Mouse (Mus musculus) megakaryocyte, adult 5-6 weeks (primary cell): Measurements from ENCODE around the gene Car5a. TPM values are rescaled to one million over a fixed set of nuclear protein-coding genes. Genes with fewer than 3 reads are reported as not detected.

Experiments used
- ATAC-seq: 2 replicates; pipeline ENCODE4 v1.8.0; 2016; ENCODE audit warnings: mild to moderate bottlenecking, inconsistent platforms; ENCODE audit not compliant: poor library complexity, severe bottlenecking
- total RNA-seq, 2 experiments: library from RNA; stranded (forward) in 1 of 2; stranded (reverse) in 1 of 2; fragments of 153-499, 151-499 nt in 1 of 2; fragments of 221-1000, 200-1000 nt in 1 of 2; gene quantifications; 2 replicates each; pipeline versions ENCODE4 v1.2.3 to v1.2.4; 2015 to 2017

The Car5a gene
- total RNA-seq, 2 experiments from 2014 or later = not detected

DNA sequence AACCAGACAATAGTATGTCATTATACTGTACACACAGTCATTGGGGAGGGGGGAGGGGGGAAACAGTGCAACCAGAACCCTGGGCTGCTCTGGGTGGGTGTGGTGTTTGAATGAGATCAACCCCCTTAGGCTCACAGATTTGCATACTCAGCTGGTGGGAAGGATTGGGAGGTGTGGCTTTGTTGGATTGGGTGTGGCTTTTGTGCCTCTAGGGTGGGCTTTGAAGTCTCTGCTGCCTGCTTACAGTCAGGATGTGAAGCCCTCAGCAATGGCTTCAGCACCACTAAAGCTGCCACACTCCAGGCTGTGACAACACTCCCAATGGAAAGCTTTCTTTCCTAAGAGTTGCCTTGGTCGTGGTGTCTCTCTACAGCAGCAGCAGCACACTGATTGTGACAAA is 57.2 kb downstream of the Car5a start:
- ATAC-seq = no peak

DNA sequence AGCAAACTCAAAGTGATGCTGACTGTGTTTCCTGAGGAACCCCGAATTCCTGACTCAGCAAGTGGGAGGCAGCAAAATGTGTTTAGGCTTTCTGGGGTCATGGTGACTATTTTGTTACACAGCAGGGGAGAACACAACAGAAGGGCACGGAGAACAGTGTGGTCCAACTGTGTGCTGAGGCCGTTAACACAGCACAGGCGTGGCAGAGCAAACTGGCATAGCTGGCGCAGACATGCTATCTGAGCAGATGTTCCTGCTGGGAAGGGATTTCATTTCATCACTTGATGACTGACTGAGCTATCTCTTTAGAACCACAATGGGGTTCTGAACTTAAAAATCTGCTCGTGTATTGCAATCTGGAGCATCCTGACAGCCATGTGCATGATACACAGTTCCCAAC is 59.3 kb downstream of the Car5a start:
- ATAC-seq = no peak

DNA sequence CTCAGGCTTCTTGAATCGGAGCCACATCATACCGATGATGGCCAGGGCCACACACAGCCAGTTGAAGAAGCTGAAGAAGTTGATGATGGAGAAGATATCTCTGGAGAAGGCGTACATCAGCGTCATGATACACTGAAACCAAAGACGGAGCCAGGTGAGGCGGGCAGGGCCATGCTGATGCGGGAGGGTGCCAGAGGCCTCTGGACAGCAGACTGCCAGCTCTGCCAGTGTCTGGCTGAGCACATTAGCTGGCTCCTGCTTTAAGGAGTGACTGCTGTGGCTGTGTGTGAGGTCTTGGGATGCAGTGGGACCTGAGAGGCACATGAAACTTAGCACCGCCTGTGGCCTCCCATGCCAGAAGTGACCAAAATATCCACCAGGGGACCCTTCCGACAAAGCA is 59.7 kb downstream of the Car5a start:
- ATAC-seq = no peak

DNA sequence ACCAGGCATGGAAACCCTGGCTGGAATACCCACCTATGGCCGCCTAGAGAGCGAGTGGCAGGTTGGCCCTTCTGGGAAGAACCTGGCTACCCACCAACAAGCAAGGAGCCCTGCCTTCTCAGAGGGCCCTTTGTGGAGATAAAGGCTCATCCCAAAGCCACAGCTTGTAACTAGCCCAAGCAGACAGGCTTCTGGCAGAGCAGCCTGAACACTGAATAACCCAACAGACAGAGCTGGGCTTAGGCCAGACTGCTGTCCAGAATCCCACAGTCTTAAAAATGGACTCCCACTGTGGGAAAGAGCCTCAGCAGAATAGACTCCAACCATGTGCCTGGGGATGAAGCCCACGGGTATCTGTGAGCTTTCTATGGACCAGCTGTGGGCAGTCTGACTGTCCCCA is 60.5 kb downstream of the Car5a start:
- ATAC-seq = no peak

DNA sequence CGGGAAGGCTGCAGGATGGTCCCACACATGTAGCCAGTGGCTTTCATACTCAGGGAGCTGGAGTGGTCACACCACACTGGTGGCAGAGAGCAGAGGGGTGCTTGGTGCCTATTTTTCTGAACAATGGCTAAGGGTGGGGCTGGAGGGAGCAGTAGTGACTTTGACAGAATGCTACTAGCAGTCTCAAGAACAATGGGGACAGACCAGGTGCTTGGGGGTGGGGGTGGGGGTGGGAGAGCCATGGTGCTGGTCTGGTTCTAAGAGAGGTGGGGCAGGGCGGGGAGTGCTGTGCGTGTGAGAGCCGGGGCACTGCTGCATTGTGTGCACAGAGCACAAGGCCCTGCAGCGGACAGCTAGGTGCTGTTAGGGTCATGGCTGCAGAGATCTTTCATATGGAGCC is 62.8 kb downstream of the Car5a start:
- no peak for ATAC-seq

DNA sequence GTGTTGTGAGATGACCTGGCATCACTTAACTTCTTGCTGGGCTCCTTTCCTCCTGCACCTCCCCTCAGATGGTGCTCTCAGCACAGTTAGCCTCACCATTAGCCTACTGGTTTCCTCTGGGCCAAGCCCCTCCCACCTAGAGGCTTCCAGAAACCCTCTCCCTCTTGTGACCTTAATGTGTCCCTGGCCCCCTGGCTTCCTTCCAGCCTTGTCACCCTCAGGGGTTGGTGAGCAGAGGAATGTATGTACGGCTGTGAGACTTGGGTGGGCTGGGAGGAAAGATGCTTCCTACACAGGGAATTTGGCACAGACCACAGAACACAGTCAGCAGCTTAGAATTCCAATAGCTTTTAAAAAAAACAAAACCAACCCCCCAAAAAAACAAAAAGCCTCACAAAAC is 63.9 kb downstream of the Car5a start:
- ATAC-seq = no peak

DNA sequence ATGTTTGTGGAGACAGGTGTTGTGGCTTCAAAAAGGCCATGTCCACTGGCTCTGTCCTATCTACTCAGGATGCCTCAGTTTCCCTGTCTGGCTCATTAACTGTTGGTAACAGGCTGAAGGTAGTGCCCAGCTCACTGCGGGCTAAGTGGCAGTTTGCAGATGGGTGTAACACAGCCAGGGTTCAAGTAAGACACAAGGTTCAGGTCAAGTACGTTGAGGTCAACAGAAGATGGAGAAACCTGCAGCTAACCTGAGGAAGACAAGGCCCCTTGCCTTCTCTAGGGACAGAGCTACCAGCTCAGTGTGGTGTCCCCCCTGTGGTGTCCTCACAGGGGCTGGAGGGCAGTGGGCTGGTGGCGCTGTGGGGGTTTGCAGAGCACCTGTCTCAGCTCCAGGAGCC is 65.0 kb downstream of the Car5a start:
- no peak for ATAC-seq

DNA sequence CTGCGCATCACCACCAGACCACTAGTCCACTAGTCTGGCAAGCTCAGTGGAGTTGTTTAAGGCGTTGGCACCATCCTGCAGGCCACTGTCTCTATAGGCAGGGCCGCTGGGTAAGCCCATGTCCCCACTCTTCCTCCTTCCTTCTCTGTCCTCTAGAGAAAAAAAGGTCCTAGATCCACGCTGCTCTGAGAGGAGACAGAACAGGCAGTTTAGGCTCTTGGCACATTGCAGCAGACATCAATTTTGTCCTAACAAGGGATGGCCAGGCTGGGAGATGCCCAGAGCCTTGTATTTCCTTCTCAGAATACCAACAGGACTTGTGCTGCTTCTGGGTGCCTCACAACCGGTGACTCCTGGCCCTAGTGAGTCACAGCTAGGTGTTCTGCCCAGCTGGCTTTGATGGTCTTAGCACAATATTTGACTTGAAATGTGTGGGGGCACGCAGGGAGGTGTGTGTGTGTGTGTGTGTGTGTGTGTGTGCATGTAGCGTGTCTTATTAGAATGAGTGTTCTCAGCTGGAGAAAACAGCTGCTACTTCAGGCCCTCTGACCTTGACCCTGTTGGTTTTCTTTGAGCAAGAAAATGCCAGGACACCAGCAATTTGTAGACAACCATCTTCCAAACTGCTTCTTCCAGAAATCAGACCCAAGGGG is 66.8 kb downstream of the Car5a start:
- no peak for ATAC-seq

DNA sequence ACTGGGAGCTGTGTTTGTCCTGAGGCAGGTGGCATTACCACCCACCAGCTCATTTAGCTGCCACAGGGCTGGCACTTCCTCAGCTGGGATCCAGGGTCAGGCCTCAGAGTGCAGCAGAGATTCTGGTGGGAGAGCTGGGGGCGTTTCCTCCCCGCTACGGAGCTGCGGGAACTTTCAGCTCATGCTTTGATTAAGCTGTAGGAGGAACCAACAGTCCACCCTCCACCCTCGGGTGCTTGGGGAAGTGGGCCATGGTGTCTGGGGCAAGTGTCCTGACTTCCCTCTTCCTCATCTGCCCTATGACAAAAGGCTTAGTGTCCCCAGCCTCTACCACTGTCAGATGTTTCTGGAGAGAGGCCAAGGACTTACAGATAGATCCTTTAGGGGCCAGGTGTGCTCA is 67.5 kb downstream of the Car5a start:
- ATAC-seq = peak; percentile 97

DNA sequence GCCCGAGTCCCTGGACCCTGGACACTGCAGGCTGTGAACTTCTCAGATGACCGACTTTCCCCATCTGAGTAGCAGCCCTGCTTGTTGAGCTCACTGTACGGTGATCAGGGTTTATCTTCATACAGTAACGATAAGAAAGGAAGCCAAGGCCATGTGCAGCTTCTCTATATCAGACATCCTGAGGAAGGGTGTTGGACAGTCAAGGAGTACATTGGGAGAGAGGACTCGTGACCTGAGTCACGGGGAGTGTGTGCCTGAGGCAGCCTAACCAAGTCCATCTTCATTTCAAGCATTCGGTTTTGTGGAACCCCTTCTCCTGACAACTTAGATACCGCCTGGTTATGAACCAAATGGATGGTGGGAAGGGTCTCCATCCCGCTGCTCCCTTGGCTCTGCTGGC is 69.2 kb downstream of the Car5a start:
- ATAC-seq = no peak

DNA sequence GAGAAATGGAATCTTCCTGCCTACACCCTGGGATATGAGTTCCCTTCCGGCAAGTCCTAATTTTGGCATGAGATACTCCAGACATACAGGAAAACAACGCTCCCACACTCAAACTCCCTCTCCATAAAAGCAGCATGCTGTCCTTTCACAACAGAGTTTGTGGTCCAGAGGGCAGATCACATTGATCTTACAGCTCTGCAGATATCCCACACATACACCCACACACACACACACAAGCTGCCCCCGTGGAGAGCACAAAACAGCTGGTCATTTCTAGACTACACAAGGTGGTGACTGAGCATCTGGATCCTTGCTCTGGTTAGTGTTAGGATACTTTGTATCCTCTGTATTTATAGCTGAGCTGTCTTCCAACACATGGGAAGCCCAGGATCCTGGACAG is 69.7 kb downstream of the Car5a start:
- ATAC-seq = no peak

DNA sequence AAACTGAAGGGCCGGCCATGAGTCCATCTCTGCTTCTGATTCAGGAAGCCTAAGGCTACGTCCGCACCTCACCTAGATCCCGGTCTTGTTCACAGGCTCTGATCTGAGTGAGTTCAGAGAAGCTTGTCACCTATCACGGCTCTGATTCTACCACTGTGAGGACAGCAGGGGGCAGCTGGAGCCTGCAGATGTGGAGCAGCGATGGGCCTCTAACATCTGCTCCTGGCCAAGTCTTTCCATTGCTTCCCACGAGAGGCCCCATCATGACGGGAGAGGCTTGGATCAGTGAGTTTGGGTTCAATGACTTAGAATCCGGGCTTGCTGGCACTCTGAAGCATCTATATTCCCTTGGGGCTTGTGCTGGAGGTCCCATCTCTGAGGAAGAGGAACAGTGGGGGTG is 70.7 kb downstream of the Car5a start:
- no peak; the same call in 1 of the 2 replicates for ATAC-seq

DNA sequence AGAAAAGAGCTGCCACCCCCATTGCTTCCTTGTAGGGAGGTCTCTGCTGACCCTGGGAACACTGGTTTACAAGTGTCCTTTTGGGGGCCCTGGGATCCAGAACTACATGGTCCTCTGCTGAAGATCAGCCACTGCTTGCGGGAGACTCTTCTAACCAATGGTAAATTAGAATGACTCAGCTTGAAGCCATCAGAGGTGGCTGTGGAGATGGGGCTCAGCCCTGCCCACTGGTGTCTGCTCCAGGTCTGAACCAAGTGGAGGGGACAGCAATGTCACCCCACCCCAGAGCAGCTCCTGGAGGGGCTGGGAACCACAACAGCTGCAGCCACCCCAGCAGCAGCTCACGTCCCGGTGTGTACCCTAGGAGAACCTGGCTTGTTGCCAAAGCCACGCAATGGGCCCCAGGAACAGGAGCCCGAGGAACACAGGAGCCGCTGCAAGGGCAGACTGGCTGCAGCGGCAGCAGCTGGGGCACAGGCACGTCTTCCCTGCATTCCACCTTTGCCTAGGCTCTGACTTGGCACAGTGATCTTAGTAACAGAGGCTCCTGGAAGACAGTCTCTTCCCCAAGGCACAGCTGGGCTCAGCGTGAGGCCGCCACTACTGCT is 72.8 kb downstream of the Car5a start:
- no peak for ATAC-seq

DNA sequence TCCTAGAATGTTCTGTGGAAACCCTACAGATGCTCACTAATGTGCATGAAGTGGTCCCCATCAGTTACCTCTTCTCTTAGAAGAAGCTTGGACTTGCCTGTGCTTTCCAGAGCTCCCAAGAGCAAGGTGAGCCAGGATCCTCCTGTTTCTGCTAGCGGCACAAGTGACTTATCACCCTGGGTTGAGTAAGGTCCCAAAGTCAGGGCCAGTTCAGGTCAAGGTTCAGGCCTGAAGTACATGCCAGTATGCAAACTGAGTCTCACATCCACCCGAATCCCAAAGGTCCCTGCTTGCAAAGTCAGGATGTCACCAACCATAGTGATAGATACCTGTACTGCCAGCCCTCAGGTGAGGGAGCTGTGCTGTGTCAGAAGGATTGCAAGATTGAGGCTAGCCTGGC is 74.5 kb downstream of the Car5a start:
- ATAC-seq = no peak

DNA sequence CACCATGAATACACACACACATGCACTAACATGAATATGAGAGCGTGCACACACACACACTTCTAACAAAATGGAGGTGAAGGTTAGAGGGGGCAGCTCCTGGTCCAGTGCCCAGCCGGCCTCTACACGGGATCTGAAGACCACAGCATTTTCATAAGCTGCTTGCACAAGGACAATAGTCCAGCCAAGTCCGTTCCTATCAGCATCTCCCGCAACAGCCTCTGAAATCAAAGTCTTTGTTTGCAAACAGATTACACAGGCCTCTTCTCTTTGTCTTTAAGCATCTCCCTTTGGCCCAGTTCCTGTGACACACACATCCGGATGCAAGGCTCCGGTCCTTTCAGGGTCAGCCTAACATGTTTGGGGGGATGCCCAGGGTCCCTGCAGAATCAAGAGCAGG is 75.8 kb downstream of the Car5a start:
- ATAC-seq = no peak

DNA sequence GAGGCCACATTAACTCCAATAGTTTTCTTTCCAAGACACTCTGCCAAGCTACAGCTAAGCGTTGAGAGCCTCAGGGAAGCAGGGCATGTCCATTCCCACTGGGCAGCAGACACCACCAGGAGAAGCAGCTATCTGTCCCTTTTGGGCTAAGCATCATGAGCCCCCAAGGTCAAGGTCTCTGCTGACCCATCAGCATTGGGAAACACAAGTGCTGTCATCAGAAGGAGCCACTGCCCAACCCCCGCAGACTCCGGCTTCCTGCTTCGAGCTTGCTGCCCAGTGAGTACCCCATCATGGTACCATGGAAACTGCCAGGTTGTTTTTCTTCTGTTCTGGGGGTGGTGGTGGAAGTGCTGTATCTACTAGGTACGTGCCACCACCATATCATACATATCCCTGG is 76.5 kb downstream of the Car5a start:
- no peak for ATAC-seq

Other genes starting within 250 kb of the Car5a start
- 0.07 and 0.11 TPM in 2 replicates for gene Jph3, start 215.3 kb downstream of the Car5a start, total RNA-seq (2015)
- 0.18 TPM in 1 of 2 replicates, not detected in the other for gene Jph3, start 215.3 kb downstream of the Car5a start, total RNA-seq (2017)
- 12.7 and 17.2 TPM in 2 replicates for gene Klhdc4, start 115.3 kb downstream of the Car5a start, total RNA-seq (2015)
- 38.3 and 43.4 TPM in 2 replicates for gene Klhdc4, start 115.3 kb downstream of the Car5a start, total RNA-seq (2017)
- gene Slc7a5, start 37.2 kb downstream of the Car5a start, total RNA-seq (2015) = 8.7 and 9.3 TPM in 2 replicates
- gene Slc7a5, start 37.2 kb downstream of the Car5a start, total RNA-seq (2017) = 6.5 and 8.5 TPM in 2 replicates
- 8.1 and 9.2 TPM in 2 replicates for gene Banp, start 4.8 kb upstream of the Car5a start, total RNA-seq (2015)
- 21.3 and 28.7 TPM in 2 replicates for gene Banp, start 4.8 kb upstream of the Car5a start, total RNA-seq (2017)